12 mouse cellular contexts compared by ENCODE assay signal in genomic region chr16:87745192-87745945, GRCm38 (mm10). TPM values are rescaled to one million over a fixed set of nuclear protein-coding genes. Genes with fewer than 3 reads are reported as not detected.
DNase-seq lines count a peak whose midpoint lies in the region; ATAC-seq lines count a peak whose summit lies in the region.
"Had no signal": no experiment of that assay in that cellular context is flagged by ENCODE, and none has a peak within 500 bp of the region (broad histone marks: within the 10 kb centered on the region; RNA-seq: fewer than 3 reads in every experiment).

No protein-coding gene starts in this region.

- peak; percentile 84 for ATAC-seq in hindbrain, embryonic 15.5 days (ENCODE audit: low FRiP score, low read depth)
- no peak for ATAC-seq in hindbrain, embryonic 11.5 days (ENCODE audit: low FRiP score)
- peak; percentile 75 for ATAC-seq in midbrain, embryonic 15.5 days (replicated peaks)

- H3K36me3 ChIP-seq in hindbrain, embryonic 15.5 days: no peaks in the 10 kb centered on the region
- no peaks in the 10 kb centered on the region for H3K36me3 ChIP-seq in hindbrain, embryonic 11.5 days (ENCODE audit: control insufficient read depth, insufficient read depth, low read length)
- H3K36me3 ChIP-seq in midbrain, embryonic 15.5 days (replicated peaks): no peaks in the 10 kb centered on the region

- H3K9me3 ChIP-seq in hindbrain, embryonic 15.5 days: no peaks in the 10 kb centered on the region
- no peaks in the 10 kb centered on the region for H3K9me3 ChIP-seq in hindbrain, embryonic 11.5 days (ENCODE audit: control insufficient read depth, low read length)
- no peaks in the 10 kb centered on the region for H3K9me3 ChIP-seq in midbrain, embryonic 15.5 days

- H3K9ac ChIP-seq in hindbrain, embryonic 15.5 days: no peak overlapping the region
- H3K9ac ChIP-seq in hindbrain, embryonic 11.5 days (ENCODE audit: low read depth, low read length): no peak overlapping the region
- no peak overlapping the region for H3K9ac ChIP-seq in midbrain, embryonic 15.5 days

- no peaks in the 10 kb centered on the region for H3K27me3 ChIP-seq in hindbrain, embryonic 15.5 days
- no peaks in the 10 kb centered on the region for H3K27me3 ChIP-seq in hindbrain, embryonic 11.5 days (ENCODE audit: control insufficient read depth, insufficient read depth, low read length)
- H3K27me3 ChIP-seq in midbrain, embryonic 15.5 days (replicated peaks): no peaks in the 10 kb centered on the region

- H3K4me2 ChIP-seq in hindbrain, embryonic 15.5 days: no peak overlapping the region
- H3K4me2 ChIP-seq in hindbrain, embryonic 11.5 days (replicated peaks; ENCODE audit: low read depth, low read length): no peak overlapping the region
- H3K4me2 ChIP-seq in midbrain, embryonic 15.5 days: no peak overlapping the region
- H3K4me2 ChIP-seq: heart, embryonic 11.5 days; liver, embryonic 11.5 days had no signal

- H3K4me3 ChIP-seq in hindbrain, embryonic 15.5 days: no peak overlapping the region
- no peak overlapping the region for H3K4me3 ChIP-seq in hindbrain, embryonic 11.5 days (ENCODE audit: low read depth, low read length)
- no peak overlapping the region for H3K4me3 ChIP-seq in midbrain, embryonic 15.5 days

- WGBS in hindbrain, embryonic 15.5 days: 67% methylated on average over 8 of the region's 8 CpGs
- 84% methylated on average over 8 of the region's 8 CpGs for WGBS in hindbrain, embryonic 11.5 days
- 69% methylated on average over 8 of the region's 8 CpGs for WGBS in midbrain, embryonic 15.5 days

- no peak overlapping the region for H3K27ac ChIP-seq in hindbrain, embryonic 15.5 days (replicated peaks)
- no peak overlapping the region for H3K27ac ChIP-seq in hindbrain, embryonic 11.5 days (ENCODE audit: low read depth, low read length)
- H3K27ac ChIP-seq in midbrain, embryonic 15.5 days: no peak overlapping the region

- peak; percentile 48 for DNase-seq in adrenal gland, adult 2 months
- DNase-seq in adrenal gland, adult 8-10 months: no peak
- DNase-seq in hindbrain, embryonic 11.5 days (ENCODE audit: low spot score): no peak
- DNase-seq in adipocyte (ENCODE audit: low spot score): peak; percentile 68
- no peak for DNase-seq in layer of hippocampus, adult 9-10 months (ENCODE audit: low spot score)
- no peak for DNase-seq in T-cell, adult 2 months (ENCODE audit: low spot score)
- DNase-seq: cerebellum, adult 11 months; kidney, postnatal 4 days had no signal

- H3K4me1 ChIP-seq in hindbrain, embryonic 15.5 days (replicated peaks): no peaks in the 10 kb centered on the region
- H3K4me1 ChIP-seq in hindbrain, embryonic 11.5 days (replicated peaks; ENCODE audit: control insufficient read depth, insufficient read depth, low read length): no peaks in the 10 kb centered on the region
- no peaks in the 10 kb centered on the region for H3K4me1 ChIP-seq in midbrain, embryonic 15.5 days

RNA-seq across cellular contexts. Expression of gene Bach1, which starts 46.6 kb away (rescaled TPM):
- 10 to 100 TPM; 14.3 to 25.7 TPM for total RNA-seq in adrenal gland, adult 2 months (2021)
- polyA plus RNA-seq in adrenal gland, adult 2 months (2012; rRNA removed): 4.2 and 5.6 TPM in 2 replicates
- total RNA-seq in adrenal gland, adult 8-10 months (2022): 10 to 100 TPM; 17.6 to 32.1 (median 19.1) TPM
- 16.6 and 19.7 TPM in 2 replicates for polyA plus RNA-seq in hindbrain, embryonic 15.5 days (2015; fragmentation: Nextera tagmentation; extraction: Ambion mirVana)
- 24.8 and 30.2 TPM in 2 replicates for polyA plus RNA-seq in hindbrain, embryonic 11.5 days (2014; fragmentation: Nextera tagmentation; extraction: Ambion mirVana)
- 21.3 and 22.0 TPM in 2 replicates for polyA plus RNA-seq in midbrain, embryonic 15.5 days (2015; fragmentation: Nextera tagmentation; extraction: Ambion mirVana)

Comparison
In these comparisons a context has a peak if more than half of its experiments do, and no peak if none do; other contexts are left out.
1. DNase-seq: peak in adrenal gland, adult 2 months (single experiment) and adipocyte (single experiment); none in adrenal gland, adult 8-10 months (single experiment), hindbrain, embryonic 11.5 days (single experiment), layer of hippocampus, adult 9-10 months (single experiment) and T-cell, adult 2 months (single experiment).